Mouse (Mus musculus) heart, embryonic 11.5 days (tissue): ENCODE results near the gene Olfml2b. TPM values are rescaled to one million over a fixed set of nuclear protein-coding genes. Genes with fewer than 3 reads are reported as not detected.

Experiments
- ATAC-seq: fragments of 200-750 bp; cut with Nextera tagmentation; replicated peaks from 2 replicates; pipeline ENCODE4 v1.8.0; 2017; ENCODE audit warnings: moderate library complexity; ENCODE audit not compliant: insufficient number of reproducible peaks, low FRiP score, low TSS enrichment
- H3K27ac ChIP-seq: fragments of 300-500 bp; sonication (generic); 2 replicates; pipeline ENCODE4 v1.5.1; 2014; ENCODE audit warnings: mild to moderate bottlenecking, low read depth, low read length
- H3K27me3 ChIP-seq: fragments of 300-500 bp; sonication (generic); 2 replicates; pipeline ENCODE4 v1.6.1; 2014; ENCODE audit warnings: mild to moderate bottlenecking, low read length, mixed read lengths; ENCODE audit not compliant: control insufficient read depth, insufficient read depth
- H3K36me3 ChIP-seq: fragments of 300-500 bp; sonication (generic); 2 replicates; pipeline ENCODE4 v1.6.1; 2014; ENCODE audit warnings: mild to moderate bottlenecking, low read length, moderate library complexity, mixed read lengths; ENCODE audit not compliant: control insufficient read depth, insufficient read depth
- H3K4me1 ChIP-seq: fragments of 300-500 bp; sonication (generic); 2 replicates; pipeline ENCODE4 v1.6.1; 2014; ENCODE audit warnings: low read length; ENCODE audit not compliant: control insufficient read depth, insufficient read depth
- H3K4me2 ChIP-seq: fragments of 300-500 bp; sonication (generic); 2 replicates; pipeline ENCODE4 v1.6.1; 2014; ENCODE audit warnings: mild to moderate bottlenecking, moderate library complexity
- H3K4me3 ChIP-seq: fragments of 300-500 bp; sonication (generic); 2 replicates; pipeline ENCODE4 v1.5.1; 2014; ENCODE audit warnings: low read depth, low read length
- H3K9ac ChIP-seq: fragments of 300-500 bp; sonication (generic); 2 replicates; pipeline ENCODE4 v1.6.1; 2014; ENCODE audit warnings: mild to moderate bottlenecking, low read depth, low read length, moderate library complexity
- H3K9me3 ChIP-seq: fragments of 300-500 bp; sonication (generic); replicated peaks from 2 replicates; pipeline ENCODE4 v1.6.1; 2016; ENCODE audit warnings: low read length; ENCODE audit not compliant: control insufficient read depth
- WGBS: fragments of 180-500 bp; shearing (Covaris S2); extraction: QIAGEN DNeasy Blood & Tissue Kit; methylation state at CpG from one replicate; pipeline ENCODE4 v1.1.7; 2014; ENCODE audit not compliant: insufficient replicate concordance; 5-methylcytosine and 5-hydroxymethylcytosine counted together
- polyA plus RNA-seq: library from polyadenylated mRNA; unstranded; fragments of >200 nt; fragmentation: Nextera tagmentation; extraction: Ambion mirVana; gene quantifications from 2 replicates; pipeline ENCODE4 v1.2.1, GENCODE M21; 2014

The Olfml2b gene
- 42.4 and 51.2 TPM in 2 replicates for polyA plus RNA-seq

DNA sequence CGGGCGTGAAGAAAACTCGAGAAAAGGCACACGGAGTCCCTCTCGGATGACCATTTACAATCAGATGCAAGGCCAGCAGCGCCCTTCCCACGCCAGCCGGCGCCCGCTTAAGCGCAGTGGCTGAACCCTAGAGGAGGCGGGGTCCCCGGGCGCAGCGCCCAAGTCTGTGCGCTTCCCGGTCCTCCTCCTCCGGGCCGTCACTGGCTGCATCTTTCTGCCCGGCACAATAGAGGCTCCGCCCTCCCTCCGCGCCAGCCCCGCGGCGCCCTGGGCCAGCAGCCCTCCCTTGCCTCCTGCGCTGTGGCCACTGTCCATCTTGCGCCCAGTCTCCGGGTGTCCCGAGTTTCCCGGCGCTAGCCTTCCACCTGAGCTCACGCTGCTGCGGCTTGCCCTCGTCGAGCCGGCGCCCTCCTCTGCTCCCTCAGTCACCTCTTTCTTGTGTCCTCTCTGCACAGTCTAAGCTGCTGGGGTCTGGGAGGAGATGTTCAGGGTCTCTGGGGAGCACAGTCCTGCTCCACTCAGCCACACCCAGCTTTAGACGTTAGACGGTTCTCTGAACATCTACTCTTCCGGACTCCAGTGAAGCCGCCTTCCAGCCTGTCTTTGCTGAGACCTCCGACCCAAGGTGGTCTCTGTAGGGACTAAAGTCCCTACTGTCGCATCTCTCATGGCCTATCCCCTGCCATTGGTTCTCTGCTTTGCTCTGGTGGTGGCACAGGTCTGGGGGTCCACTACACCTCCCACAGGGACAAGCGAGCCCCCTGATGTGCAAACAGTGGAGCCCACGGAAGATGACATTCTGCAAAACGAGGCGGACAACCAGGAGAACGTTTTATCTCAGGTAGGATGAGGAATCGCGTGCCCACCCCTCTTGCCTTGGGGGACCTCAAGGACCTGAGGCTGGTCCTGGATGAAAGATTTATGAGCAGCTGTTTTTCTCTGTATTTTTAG is at the start of gene Olfml2b:
Olfml2b (plus strand) TSS at position 278 of the 951 bp plus-strand sequence.
- Histone ChIP-seq H3K27ac (peak within 1 kb of the TSS; percentile 70), H3K9me3 (no peaks in the 10 kb centered on the region), H3K27me3 (no peaks in the 10 kb centered on the region), H3K4me3 (peak within 1 kb of the TSS; percentile 59), H3K4me2 (peak within 1 kb of the TSS; percentile 80), H3K9ac (peak within 1 kb of the TSS; percentile 86), H3K36me3 (no peaks in the 10 kb centered on the region), H3K4me1 (peaks cover 23% of the 10 kb centered on the region)
- 13% methylated on average over 50 of the region's 51 CpGs for WGBS
- peak; percentile 94 for ATAC-seq

- Histone ChIP-seq H3K36me3 (no peaks in the 10 kb centered on the region), H3K27ac (no peak overlapping the region), H3K9me3 (no peaks in the 10 kb centered on the region), H3K27me3 (no peaks in the 10 kb centered on the region), H3K4me1 (no peaks in the 10 kb centered on the region), H3K4me3 (no peak overlapping the region), H3K9ac (no peak overlapping the region), H3K4me2 (no peak overlapping the region)
- 87% methylated on average over 7 of the region's 7 CpGs for WGBS
- no peak for ATAC-seq
These were observed 49.8 kb upstream of the Olfml2b start for GRCm38 (mm10) chr1:170594575-170594974.

GRCm38 (mm10) chr1:170605228-170606001 is 38.9 kb upstream of the Olfml2b start:
- no peak; the same call in 1 of the 2 replicates for ATAC-seq
- Histone ChIP-seq H3K4me1 (peaks cover 27% of the 10 kb centered on the region), H3K9ac (peak overlapping the region; percentile 12; the same call in 1 of the 2 replicates), H3K36me3 (no peaks in the 10 kb centered on the region), H3K9me3 (no peaks in the 10 kb centered on the region), H3K4me3 (no peak overlapping the region), H3K27ac (peak overlapping the region; percentile 73), H3K4me2 (no peak overlapping the region; the same call in 1 of the 2 replicates), H3K27me3 (no peaks in the 10 kb centered on the region)
- 41% methylated on average over 21 of the region's 21 CpGs for WGBS

- no peak overlapping the region for H3K4me3 ChIP-seq
- no peaks in the 10 kb centered on the region for H3K36me3 ChIP-seq
- H3K27me3 ChIP-seq, result no peaks in the 10 kb centered on the region
- H3K4me2 ChIP-seq, result no peak overlapping the region
- ATAC-seq, result no peak
- 89% methylated on average over 8 of the region's 8 CpGs for WGBS
- no peaks in the 10 kb centered on the region for H3K9me3 ChIP-seq
- H3K27ac ChIP-seq, result no peak overlapping the region
- no peak overlapping the region for H3K9ac ChIP-seq
- peaks cover 28% of the 10 kb centered on the region for H3K4me1 ChIP-seq
These were observed 37.0 kb upstream of the Olfml2b start for GRCm38 (mm10) chr1:170607231-170607917.

DNA sequence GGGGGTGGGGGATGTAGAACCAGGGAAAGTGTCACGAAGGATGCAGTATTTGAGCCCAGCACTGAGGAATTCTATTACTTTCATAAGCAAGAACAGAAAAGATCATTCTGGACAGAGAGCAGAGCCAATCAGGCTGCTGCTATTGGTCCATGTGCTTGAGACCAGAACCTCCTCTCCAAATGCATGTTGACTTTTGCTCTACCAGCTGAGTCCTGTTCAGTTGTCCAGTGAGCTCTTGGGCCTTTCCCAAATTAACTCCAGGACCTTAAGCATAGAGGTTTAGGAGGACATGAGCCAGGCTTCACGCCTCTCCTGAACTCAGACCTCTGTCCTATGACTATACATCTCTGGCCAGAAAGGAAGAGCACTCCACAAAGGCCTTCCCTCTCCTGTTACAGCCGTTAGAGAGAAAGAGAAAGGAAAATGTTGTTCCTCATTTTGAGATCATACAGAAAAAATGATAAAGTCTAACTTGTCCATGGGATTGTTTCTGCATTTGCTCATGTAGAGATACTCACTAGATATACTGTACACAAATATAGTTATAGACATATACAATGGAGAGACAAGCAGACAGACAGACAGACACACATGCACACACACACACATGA is 35.8 kb upstream of the Olfml2b start:
- Histone ChIP-seq H3K4me2 (no peak overlapping the region), H3K4me3 (no peak overlapping the region), H3K27me3 (no peaks in the 10 kb centered on the region), H3K4me1 (peaks cover 24% of the 10 kb centered on the region), H3K9ac (no peak overlapping the region), H3K27ac (no peak overlapping the region), H3K9me3 (no peaks in the 10 kb centered on the region), H3K36me3 (no peaks in the 10 kb centered on the region)
- ATAC-seq, result no peak
- WGBS, result 86% methylated on average over 3 of the region's 3 CpGs

DNA sequence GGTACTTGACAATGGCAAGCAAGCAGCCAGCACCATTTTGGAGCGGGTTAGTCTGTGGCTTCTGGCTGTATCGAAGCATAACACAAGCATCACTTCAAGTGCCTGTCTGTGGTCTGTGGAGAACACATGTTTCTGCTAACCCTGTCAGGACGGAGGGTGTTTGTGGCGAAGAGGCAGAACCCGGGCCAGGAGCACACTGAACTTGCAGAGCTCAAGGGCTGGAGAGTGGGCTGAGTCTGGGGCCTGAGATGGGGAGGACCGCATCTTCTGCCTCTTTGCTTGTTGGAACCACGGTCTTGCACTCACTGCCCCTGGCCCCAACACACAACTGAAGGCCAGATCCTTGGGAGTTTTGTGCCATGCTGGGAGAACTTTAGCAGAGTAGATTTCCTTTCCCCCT is 34.5 kb upstream of the Olfml2b start:
- no peak for ATAC-seq
- no peak overlapping the region for H3K9ac ChIP-seq
- 46% methylated on average over 7 of the region's 7 CpGs for WGBS
- no peak overlapping the region for H3K4me3 ChIP-seq
- H3K9me3 ChIP-seq, result no peaks in the 10 kb centered on the region
- no peaks in the 10 kb centered on the region for H3K27me3 ChIP-seq
- H3K36me3 ChIP-seq, result no peaks in the 10 kb centered on the region
- peaks cover 16% of the 10 kb centered on the region for H3K4me1 ChIP-seq
- H3K4me2 ChIP-seq, result no peak overlapping the region
- H3K27ac ChIP-seq, result peak overlapping the region; percentile 59; the same call in 1 of the 2 replicates

- H3K27ac ChIP-seq, result peak overlapping the region; percentile 59; the same call in 1 of the 2 replicates
- H3K4me3 ChIP-seq, result no peak overlapping the region
- no peak overlapping the region for H3K9ac ChIP-seq
- WGBS, result 57% methylated on average over 3 of the region's 3 CpGs
- H3K27me3 ChIP-seq, result no peaks in the 10 kb centered on the region
- no peak overlapping the region for H3K4me2 ChIP-seq
- no peaks in the 10 kb centered on the region for H3K9me3 ChIP-seq
- H3K4me1 ChIP-seq, result peaks cover 12% of the 10 kb centered on the region
- ATAC-seq, result peak; percentile 88
- H3K36me3 ChIP-seq, result no peaks in the 10 kb centered on the region
These were observed 34.0 kb upstream of the Olfml2b start for GRCm38 (mm10) chr1:170610289-170610688.

GRCm38 (mm10) chr1:170610695-170611094 is 33.6 kb upstream of the Olfml2b start:
- H3K9me3 ChIP-seq, result no peaks in the 10 kb centered on the region
- no peaks in the 10 kb centered on the region for H3K36me3 ChIP-seq
- H3K4me3 ChIP-seq, result no peak overlapping the region
- H3K9ac ChIP-seq, result no peak overlapping the region
- WGBS, result 84% methylated on average over 3 of the region's 3 CpGs
- H3K27ac ChIP-seq, result 0 out of 2 replicates have a peak overlapping the region, but pooled peaks have one; percentile 59
- peaks cover 8% of the 10 kb centered on the region for H3K4me1 ChIP-seq
- no peak overlapping the region for H3K4me2 ChIP-seq
- ATAC-seq, result no peak; the same call in 1 of the 2 replicates
- H3K27me3 ChIP-seq, result no peaks in the 10 kb centered on the region
